Mouse (Mus musculus) liver, embryonic 11.5 days (tissue): ENCODE data around the gene Ehbp1l1. TPM values are rescaled to one million over a fixed set of nuclear protein-coding genes. Genes with fewer than 3 reads are reported as not detected.

Experiments used
- ATAC-seq: fragments of 200-750 bp; cut with Nextera tagmentation; replicated peaks from 2 replicates; pipeline ENCODE4 v1.8.0; 2017; ENCODE audit warnings: moderate number of reproducible peaks, mild to moderate bottlenecking, moderate TSS enrichment, moderate library complexity; ENCODE audit not compliant: low FRiP score
- DNase-seq: peaks from one replicate; pipeline ENCODE4 v3.0.0-alpha.2; 2017; ENCODE audit warnings: low spot score
- H3K27ac ChIP-seq: fragments of 300-500 bp; sonication (generic); 2 replicates; pipeline ENCODE4 v1.5.1; 2014; ENCODE audit warnings: mild to moderate bottlenecking, low read depth, low read length, control low read depth
- H3K27me3 ChIP-seq: fragments of 300-500 bp; sonication (generic); replicated peaks from 2 replicates; pipeline ENCODE4 v1.6.1; 2014; ENCODE audit warnings: low read length, mixed read lengths; ENCODE audit not compliant: control insufficient read depth, insufficient read depth
- H3K36me3 ChIP-seq: fragments of 300-500 bp; sonication (generic); 2 replicates; pipeline ENCODE4 v1.6.1; 2014; ENCODE audit warnings: mild to moderate bottlenecking, low read length, moderate library complexity, mixed read lengths; ENCODE audit not compliant: control insufficient read depth, insufficient read depth
- H3K4me1 ChIP-seq: fragments of 300-500 bp; sonication (generic); replicated peaks from 2 replicates; pipeline ENCODE4 v1.6.1; 2014; ENCODE audit warnings: low read length, mixed read lengths; ENCODE audit not compliant: control insufficient read depth, insufficient read depth
- H3K4me2 ChIP-seq: fragments of 300-500 bp; sonication (generic); 2 replicates; pipeline ENCODE4 v1.6.1; 2014; ENCODE audit warnings: mild to moderate bottlenecking, control low read depth, moderate library complexity
- H3K4me3 ChIP-seq: fragments of 300-500 bp; sonication (generic); 2 replicates; pipeline ENCODE4 v1.5.1; 2014; ENCODE audit warnings: low read depth, low read length, control low read depth
- H3K9ac ChIP-seq: fragments of 300-500 bp; sonication (generic); 2 replicates; pipeline ENCODE4 v1.6.1; 2014; ENCODE audit warnings: low read depth, low read length, control low read depth
- H3K9me3 ChIP-seq: fragments of 300-500 bp; sonication (generic); 2 replicates; pipeline ENCODE4 v1.6.1; 2016; ENCODE audit warnings: low read length, inconsistent platforms, mixed read lengths; ENCODE audit not compliant: control insufficient read depth
- WGBS: fragments of 180-500 bp; shearing (Covaris S2); extraction: QIAGEN DNeasy Blood & Tissue Kit; methylation state at CpG from one replicate; pipeline ENCODE4 v1.1.7; 2014; 5-methylcytosine and 5-hydroxymethylcytosine counted together
- polyA plus RNA-seq: library from polyadenylated mRNA; unstranded; fragments of >200 nt; fragmentation: Nextera tagmentation; extraction: Ambion mirVana; gene quantifications from 2 replicates; pipeline ENCODE4 v1.2.1, GENCODE M21; 2014

Ehbp1l1 gene
- polyA plus RNA-seq, 1 experiment from 2014 or later = 67.1 TPM

DNA sequence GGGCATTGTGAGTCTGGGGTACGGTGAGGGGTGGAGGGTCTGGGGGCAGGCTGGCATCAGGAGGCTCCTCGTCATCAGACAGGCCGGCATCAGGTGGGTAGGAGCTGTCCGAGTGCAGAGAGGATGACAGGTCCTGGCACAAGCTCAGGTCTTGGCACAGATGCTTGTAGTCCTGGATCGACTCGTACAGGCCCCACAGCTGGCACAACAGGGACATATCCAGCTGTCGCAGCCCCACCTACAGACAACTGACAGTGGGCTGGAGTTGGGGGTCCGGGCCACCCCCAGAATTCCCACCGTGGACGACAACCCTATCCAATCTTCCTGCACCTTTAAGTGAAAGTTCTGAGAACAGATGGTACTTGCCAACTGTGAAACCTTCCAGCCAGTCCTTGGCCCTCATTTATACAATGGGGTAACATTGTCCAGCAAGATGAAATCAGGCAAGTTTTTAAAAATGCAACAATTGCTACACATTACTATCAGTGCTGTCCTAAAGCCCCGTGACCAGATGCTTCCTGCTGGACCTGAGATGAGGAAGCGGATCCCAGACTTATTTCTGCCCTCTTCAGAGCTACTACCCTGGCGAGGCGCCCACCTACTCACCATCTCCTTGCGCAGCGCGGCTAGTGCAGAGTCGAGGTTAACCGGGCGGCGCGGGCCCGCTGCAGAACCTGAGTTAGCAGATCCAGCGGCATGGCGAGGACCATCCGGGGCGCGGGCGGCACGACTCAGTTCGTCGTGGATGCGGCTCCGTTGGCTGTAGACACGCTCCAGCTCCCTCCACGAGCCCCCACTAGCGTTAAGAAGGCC is 2.7 kb upstream of the Ehbp1l1 start:
- ATAC-seq = no peak
- WGBS = 13% methylated on average over 37 of the region's 37 CpGs
- DNase-seq = peak; percentile 67
- no peaks in the 10 kb centered on the region for H3K9me3 ChIP-seq
- no peaks in the 10 kb centered on the region for H3K27me3 ChIP-seq
- H3K9ac ChIP-seq = peak overlapping the region; percentile 84
- peaks cover 68% of the 10 kb centered on the region for H3K4me1 ChIP-seq
- peak overlapping the region; percentile 91 for H3K27ac ChIP-seq
- H3K4me2 ChIP-seq = peak overlapping the region; percentile 94
- peak overlapping the region; percentile 83 for H3K4me3 ChIP-seq
- H3K36me3 ChIP-seq = peaks cover 4% of the 10 kb centered on the region

DNA sequence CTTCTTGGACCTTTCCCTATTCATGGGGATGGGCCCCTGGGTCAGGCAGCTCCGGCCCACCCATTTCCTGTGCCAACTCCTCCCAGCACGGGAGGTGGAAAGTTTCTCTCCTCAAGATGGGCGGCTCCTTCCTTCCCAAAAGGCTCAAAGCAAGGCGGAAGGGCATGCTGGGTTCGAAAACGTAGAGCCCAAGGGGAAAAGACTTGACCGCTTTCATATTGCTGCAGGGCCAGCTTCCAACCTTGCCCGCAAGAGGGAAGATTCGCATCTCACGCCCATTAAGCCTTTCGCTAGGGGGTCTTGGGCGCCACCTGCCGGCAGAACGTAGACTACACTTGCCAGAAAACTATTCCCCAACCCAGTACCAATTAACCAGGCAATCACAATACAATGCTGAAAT is 1.6 kb upstream of the Ehbp1l1 start:
- ATAC-seq = no peak
- H3K9me3 ChIP-seq = no peaks in the 10 kb centered on the region
- DNase-seq = peak; percentile 85
- H3K9ac ChIP-seq = peak overlapping the region; percentile 84
- H3K36me3 ChIP-seq = peaks cover 6% of the 10 kb centered on the region
- H3K4me3 ChIP-seq = peak overlapping the region; percentile 83
- peak overlapping the region; percentile 94 for H3K4me2 ChIP-seq
- H3K27ac ChIP-seq = peak overlapping the region; percentile 95
- H3K4me1 ChIP-seq = peaks cover 74% of the 10 kb centered on the region
- no peaks in the 10 kb centered on the region for H3K27me3 ChIP-seq
- WGBS = 3% methylated on average over 14 of the region's 14 CpGs

DNA sequence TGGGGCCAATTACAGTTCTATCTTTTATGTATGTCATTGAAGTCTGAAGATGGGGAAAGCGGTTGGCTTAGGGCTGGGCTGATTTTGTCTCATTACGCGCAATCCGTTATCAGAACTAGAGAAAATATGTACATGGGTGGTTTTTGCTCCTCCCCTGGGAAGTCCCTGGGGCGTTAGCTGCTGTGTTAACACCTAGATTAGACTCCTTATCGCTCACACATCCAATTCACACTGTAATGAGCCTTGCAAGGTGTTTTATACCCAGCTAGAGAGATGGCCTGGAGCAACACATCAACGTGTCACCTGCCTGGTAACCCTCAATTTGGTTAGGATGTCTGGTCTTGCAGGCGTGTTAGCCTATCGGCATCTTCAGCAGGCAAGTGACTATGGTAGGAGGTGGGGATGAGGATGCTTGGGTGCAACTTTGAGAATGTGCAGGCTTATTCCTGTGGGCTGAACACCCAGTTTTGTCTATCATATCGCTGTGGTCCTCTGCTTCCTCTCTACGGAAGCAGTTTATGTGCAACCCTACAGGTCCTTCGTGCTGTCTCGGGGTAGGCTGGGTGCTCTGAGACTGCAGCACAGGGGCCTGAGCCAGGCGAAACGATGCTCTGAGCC is 953 bp upstream of the Ehbp1l1 start:
- Histone ChIP-seq H3K36me3 (peaks cover 11% of the 10 kb centered on the region), H3K9ac (peak overlapping the region; percentile 93), H3K9me3 (no peaks in the 10 kb centered on the region), H3K27me3 (no peaks in the 10 kb centered on the region), H3K27ac (peak overlapping the region; percentile 95), H3K4me3 (peak overlapping the region; percentile 83), H3K4me2 (peak overlapping the region; percentile 94), H3K4me1 (peaks cover 79% of the 10 kb centered on the region)
- DNase-seq (no peak), ATAC-seq (peak; percentile 45)
- 45% methylated on average over 15 of the region's 15 CpGs for WGBS

DNA sequence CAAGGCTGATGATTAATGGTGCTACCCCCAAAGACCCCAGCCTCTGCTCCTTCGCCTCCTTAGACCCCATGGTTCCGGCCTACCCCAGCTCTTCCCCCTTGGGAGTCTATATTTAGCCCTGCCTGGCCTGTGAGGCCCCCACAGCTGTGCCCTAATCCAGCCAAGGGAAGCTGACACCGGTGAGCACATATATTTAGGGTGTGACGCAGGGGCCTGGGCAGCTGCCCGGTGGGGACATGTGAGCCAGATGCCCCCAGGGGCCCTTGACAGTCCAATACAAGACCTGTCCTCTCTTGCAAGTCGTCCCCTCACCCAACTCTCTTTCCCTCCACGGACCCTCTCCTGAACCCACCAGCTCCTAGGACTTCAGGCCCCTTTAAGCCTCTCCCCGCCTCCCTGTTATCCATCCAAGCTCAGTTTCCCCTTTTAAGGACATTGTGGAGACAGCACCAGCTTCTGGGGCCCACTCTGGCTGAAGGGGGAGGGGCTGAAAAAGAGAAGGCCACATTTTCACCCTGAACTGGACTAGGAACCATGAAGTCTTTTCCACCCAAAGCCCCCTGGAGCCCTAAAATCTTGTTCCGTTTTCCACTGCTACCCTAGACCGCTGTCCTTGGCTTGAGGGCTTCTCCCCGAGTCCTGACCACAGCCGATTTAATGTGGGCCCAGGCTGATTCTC is 949 bp downstream of the Ehbp1l1 start:
- ATAC-seq = no peak

DNA sequence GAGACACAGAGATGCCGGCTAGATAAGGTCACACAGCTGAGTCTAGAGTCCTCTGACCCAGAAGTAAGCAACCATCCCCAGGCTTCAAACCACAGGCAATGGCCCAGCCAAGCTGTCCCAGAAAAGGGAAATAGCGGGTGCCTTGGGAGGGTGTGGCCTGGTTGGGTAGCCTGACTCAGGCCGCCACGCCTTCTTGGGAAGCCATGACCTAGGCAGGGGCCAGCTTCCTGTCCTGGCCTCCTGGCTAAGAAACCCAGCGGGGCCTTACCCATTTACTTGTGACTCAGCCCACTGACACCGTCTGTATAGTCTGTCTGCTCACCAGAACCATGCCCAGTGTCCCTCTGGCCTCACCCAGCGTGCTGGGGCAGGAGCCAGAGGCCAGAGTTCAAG is 1.6 kb downstream of the Ehbp1l1 start:
- Histone ChIP-seq H3K4me3 (peak overlapping the region; percentile 83), H3K9me3 (no peaks in the 10 kb centered on the region), H3K27ac (peak overlapping the region; percentile 95), H3K27me3 (no peaks in the 10 kb centered on the region), H3K9ac (peak overlapping the region; percentile 93), H3K4me2 (peak overlapping the region; percentile 94), H3K36me3 (peaks cover 27% of the 10 kb centered on the region), H3K4me1 (peaks cover 66% of the 10 kb centered on the region)
- 32% methylated on average over 7 of the region's 7 CpGs for WGBS
- no peak for DNase-seq
- ATAC-seq = peak; percentile 58

More for the DNA sequence above, 949 bp downstream of the Ehbp1l1 start:
- Histone ChIP-seq H3K9me3 (no peaks in the 10 kb centered on the region), H3K36me3 (peaks cover 23% of the 10 kb centered on the region), H3K4me3 (peak overlapping the region; percentile 83), H3K9ac (peak overlapping the region; percentile 93), H3K27me3 (no peaks in the 10 kb centered on the region), H3K4me2 (peak overlapping the region; percentile 94), H3K27ac (peak overlapping the region; percentile 95), H3K4me1 (peaks cover 71% of the 10 kb centered on the region)
- 30% methylated on average over 12 of the region's 12 CpGs for WGBS
- no peak for DNase-seq

DNA sequence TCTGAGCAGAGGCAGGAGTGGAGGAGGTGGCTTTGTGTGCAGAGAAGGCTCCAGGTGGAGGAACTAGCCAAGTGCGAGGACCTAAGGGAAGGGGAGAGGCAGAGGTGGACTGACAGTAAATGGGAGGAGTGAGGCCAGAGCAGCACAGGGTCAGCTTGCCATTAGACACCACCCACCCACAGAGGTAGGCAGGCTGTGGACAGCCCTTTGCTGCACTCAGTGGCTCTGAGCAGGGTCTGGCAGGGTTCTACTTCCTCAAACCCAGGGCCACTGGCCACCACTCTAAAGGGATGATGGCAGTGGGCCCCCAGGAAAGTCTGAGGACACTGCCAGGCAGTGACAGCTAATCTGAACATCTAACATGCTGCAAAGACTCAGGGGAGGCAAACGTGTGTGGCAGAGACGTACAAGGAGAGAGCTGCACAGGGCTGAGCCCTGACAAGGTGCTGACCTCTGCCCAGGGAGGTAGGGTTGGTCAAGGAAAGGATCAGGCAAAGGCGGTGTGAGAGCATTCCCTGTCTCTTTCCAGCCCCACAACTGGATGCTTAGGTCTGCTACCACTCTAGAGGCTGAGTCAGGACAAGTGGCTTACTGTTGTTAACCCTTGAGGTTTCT is 2.1 kb downstream of the Ehbp1l1 start:
- ATAC-seq = no peak
- 41% methylated on average over 4 of the region's 4 CpGs for WGBS
- Histone ChIP-seq H3K4me2 (peak overlapping the region; percentile 94), H3K36me3 (peaks cover 32% of the 10 kb centered on the region), H3K9ac (peak overlapping the region; percentile 93), H3K27me3 (no peaks in the 10 kb centered on the region), H3K9me3 (no peaks in the 10 kb centered on the region), H3K27ac (peak overlapping the region; percentile 95), H3K4me1 (peaks cover 66% of the 10 kb centered on the region), H3K4me3 (peak overlapping the region; percentile 83)
- DNase-seq = no peak

DNA sequence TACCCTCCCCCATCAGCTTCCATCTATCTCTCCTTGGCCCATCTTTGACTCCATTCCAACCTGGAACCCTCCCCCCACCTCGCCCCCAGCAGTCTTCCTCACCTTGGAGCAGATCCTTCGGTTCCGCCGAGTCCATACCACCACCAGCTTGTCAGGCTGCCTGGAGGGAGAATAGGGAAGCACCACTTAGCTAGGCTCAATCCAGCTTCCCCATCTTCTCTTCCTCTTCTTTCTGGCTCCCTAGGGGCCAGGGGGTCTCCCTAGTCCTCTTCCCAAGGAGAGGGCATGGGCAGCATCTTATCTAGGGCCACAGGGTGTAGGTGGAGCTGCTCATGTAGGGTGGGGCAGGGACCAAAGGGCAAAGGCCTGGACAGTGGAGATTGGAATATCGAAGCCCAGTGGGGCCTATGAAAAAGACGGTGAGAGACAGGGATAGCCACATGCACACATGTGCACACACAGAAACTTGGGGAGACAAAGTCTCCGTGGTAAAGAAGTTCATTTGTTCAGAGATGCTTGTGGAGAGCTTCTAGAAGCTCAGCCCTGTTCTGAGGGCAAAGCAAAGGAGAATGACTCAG is 3.2 kb downstream of the Ehbp1l1 start:
- H3K4me2 ChIP-seq = peak overlapping the region; percentile 94
- H3K36me3 ChIP-seq = peaks cover 36% of the 10 kb centered on the region
- H3K9ac ChIP-seq = peak overlapping the region; percentile 93
- peak overlapping the region; percentile 83 for H3K4me3 ChIP-seq
- ATAC-seq (peak; percentile 57), DNase-seq (no peak)
- WGBS = 57% methylated on average over 7 of the region's 7 CpGs
- no peaks in the 10 kb centered on the region for H3K27me3 ChIP-seq
- H3K27ac ChIP-seq = peak overlapping the region; percentile 95
- H3K4me1 ChIP-seq = peaks cover 56% of the 10 kb centered on the region
- no peaks in the 10 kb centered on the region for H3K9me3 ChIP-seq

DNA sequence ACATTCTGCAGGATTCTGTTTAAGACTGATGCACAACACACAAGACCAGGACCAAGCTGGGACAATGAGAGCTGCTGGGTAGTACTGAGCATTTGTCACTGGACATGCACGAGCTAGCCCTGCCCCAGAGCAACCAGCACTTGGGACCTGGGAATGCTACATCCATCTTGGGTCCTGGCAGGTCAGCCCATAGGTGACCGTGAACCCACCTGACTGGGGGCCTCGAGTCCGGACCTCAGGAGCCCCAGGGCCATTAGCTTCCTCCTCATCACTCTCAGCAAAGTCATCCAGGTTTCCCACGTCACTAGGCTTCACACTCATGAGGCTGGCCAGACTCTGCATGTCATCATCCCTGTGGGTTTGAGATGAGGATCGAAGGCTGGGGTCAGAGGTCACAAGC is 4.9 kb downstream of the Ehbp1l1 start:
- peaks cover 54% of the 10 kb centered on the region for H3K4me1 ChIP-seq
- 87% methylated on average over 6 of the region's 6 CpGs for WGBS
- H3K9ac ChIP-seq = no peak overlapping the region
- no peak overlapping the region for H3K4me3 ChIP-seq
- peaks cover 43% of the 10 kb centered on the region for H3K36me3 ChIP-seq
- no peaks in the 10 kb centered on the region for H3K27me3 ChIP-seq
- ATAC-seq (no peak), DNase-seq (no peak)
- no peaks in the 10 kb centered on the region for H3K9me3 ChIP-seq
- H3K4me2 ChIP-seq = no peak overlapping the region
- no peak overlapping the region for H3K27ac ChIP-seq
